Mouse (Mus musculus) bone marrow, adult 2 months (tissue): Measurements from ENCODE around the gene Fgfr2.

Source experiments
- CTCF ChIP-seq: fragments of 200-500 bp; IDR thresholded peaks from 2 replicates; pipeline ENCODE4 v1.5.1; 2011; ENCODE audit warnings: low read length, control low read depth; ENCODE audit not compliant: control insufficient read depth, insufficient read depth
- POLR2A ChIP-seq: fragments of 200-500 bp; IDR thresholded peaks from 2 replicates; pipeline ENCODE4 v1.6.1; 2011; ENCODE audit warnings: low read depth, mild to moderate bottlenecking, control low read depth, low read length, borderline replicate concordance; ENCODE audit not compliant: control insufficient read depth

GRCm38 (mm10) chr7:130692392-130692942 is 2430.7 kb downstream of the Fgfr2 start:
- TF ChIP-seq CTCF (no peak), POLR2A (no peak)
